Mouse (Mus musculus) monocyte, adult 2 months (primary cell): Measurements from ENCODE around the gene Kif26b.

Experiments
- DNase-seq, 2 experiments: peaks; one replicate each; pipeline ENCODE4 v3.0.0; 2022; ENCODE audit warnings: low spot score in 2 of 2, low read depth in 1 of 2

Gene Kif26b

DNA sequence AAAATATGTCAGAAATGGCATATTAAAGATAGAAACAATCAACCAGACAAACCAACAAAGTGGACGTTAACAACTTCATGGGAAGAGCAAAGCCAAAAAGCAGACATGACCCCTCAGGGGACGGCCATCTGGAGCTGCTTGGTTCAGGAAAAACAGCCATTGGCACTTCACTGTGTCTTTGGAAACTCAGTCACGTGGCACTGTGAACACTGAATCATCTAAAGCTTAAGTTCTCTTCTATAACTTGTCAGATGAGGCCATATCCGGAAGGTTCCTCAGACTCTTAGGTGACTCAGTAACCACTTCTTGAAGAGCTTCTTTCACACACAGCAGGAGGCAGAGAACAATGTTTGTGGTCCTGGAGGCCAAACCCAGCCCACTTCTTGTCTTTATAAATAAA is 126.6 kb downstream of the Kif26b start:
- DNase-seq, result no peak

DNA sequence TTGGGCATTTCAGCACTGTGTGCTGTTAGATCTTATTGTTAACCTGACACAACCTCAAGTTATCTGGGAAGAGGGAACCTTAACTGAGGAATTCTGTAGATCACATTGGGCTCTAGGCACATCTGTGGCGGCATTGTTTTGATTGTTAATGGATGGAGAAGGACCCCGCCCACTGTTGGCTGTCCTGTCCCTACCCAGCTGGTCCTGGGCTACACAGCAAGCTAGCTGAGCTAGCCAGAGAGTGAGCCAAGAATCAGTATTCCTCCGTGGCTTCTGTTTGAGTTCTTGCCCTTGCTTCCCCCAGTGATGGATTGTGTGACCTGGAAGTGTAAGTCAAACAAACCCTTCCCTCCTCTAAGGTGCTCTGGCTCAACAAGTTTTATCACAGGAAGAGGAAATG is 132.1 kb downstream of the Kif26b start:
- DNase-seq, result no peak

DNA sequence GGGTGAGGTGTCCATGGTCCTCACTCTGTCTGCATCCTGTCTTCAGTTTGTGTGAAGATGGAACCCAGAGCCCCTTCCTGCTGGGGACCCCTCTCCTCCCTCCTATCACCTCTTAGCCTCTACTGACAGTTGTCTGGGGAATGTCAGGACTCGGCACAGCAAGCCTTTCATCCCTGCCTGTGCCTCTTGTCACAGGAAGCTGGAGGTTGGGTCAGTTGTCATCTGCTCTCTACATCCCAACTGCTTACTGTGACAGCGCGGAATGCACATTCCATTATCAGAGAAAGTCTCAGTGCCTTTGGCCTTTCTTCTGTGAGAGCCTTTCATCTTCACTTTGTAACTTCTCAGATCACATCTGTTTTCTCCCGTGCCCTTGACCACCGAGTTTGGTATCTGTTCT is 132.6 kb downstream of the Kif26b start:
- no peak for DNase-seq

DNA sequence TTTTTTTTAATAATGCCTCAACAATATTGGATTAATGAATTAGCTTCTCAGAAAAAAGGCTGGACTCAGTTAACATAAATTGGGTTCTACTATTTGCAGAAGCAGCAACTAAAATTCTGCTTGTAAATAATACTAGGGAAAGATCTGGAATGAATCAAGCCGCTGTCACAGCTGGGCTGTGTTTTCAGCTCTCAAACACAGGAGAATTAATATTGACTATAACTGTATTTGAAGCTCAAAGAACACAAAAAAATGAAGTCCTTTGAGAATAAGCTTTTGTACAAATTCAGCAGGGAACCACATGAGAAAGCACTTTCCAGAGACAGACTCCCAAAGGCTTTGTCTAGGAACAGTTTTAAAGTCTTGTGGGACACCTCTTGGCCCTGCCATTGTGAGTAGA is 134.6 kb downstream of the Kif26b start:
- no peak for DNase-seq

DNA sequence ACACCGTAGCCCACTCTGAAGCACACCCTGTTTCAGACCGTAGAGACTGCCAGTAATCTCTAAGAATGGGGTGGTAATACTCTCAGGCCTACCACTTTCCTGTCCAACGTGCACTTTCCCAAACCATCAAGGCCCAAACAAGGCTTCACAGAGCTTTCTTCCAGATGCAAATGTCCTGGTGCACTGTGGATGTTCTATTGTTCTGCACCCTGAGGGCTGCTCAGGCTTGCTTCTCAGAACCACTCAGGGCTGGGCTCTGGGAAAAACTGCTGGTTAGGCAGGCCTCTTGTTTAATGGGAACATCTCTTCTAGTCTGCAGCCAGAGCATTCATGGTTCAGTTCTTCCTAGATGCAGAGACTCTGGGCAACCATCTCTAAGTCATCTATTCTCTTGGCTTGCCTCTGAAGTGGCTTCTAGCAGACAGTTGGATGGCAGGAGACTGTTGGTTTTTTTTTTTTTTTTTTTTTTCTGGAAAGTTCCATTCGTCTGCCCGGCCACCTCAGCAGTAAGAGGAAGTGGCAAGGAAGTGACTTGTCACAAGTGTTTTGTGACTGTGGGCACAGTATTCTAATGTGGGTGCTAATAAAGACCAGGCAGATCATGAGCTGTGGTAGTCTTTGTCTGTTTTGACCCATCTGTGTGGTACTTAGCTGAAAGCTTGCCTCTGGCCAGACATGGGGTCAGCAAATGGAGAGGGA is 135.5 kb downstream of the Kif26b start:
- DNase-seq, result no peak

DNA sequence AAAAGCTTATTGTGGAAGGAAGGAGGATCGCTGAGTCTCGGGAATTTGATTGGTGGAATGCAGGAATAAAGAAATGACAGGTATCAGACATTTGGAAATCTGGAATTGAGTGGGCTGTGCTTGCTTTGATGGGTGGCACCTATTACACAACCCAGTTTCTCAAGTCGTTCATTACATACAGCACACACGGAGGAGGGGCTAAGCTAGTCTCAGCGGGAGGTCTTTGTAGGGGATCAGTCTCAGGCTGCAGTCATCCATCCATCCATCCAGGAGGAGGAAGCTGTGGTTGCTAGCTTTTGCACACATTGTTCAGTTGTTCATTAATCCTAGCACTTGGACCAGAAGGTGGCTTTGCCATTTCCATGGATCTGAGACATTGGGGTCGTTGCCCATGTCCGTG is 137.6 kb downstream of the Kif26b start:
- DNase-seq, result no peak

DNA sequence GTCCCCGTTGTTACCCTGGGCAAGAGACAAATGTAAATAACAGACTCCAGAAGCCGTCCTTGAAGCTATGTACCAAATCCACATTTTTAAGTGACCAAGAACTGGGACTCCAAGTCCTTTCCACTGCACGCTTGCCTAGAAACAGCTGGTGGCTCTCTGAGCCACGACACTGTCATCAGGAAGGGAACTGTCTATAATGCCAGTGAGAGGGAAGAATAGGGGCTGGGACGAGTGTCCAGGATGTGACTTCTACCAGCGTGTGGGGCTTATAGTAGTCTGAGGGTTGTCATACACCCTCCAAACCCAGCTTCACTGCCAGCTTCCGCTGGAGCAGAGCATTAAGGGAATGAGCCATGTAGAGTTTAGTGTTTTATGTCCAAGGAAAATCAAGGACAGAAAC is 138.9 kb downstream of the Kif26b start:
- no peak for DNase-seq

DNA sequence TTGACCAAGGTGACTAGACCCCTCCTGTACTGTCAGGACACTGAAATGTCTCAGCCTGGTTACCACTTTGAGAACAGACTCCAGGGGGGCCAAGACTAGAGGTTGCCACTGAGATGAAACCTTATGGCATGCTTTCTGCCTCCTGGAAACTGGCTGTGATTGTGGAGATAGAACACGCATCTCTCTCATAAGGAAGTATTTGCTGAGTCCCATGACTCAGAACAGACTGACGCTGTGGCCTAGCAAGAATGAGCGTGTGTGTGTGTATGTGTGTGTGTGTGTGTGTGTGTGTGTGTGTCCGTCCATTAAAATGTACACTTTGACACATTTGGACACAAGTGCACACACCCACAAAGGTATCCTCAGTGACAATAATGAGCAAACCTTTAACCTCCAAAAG is 140.0 kb downstream of the Kif26b start:
- DNase-seq, result no peak

DNA sequence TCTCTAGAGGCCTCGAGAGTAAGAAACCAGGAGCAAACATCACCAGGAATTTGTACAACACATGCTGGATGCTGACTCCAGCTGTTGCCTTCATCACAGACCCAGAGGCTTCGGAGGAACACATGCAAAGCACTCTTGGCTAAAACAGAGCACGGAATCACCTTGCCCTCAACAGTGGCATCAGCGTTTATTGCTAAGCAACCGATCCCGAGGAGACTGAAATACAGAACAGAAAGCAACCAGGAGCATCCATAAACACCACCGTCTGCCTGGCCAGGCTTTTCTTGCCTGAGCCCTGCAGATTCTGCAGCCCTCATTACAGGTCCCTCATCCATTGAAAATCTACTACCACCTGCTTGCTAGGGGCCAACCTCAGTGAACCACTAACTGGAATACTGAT is 144.1 kb downstream of the Kif26b start:
- no peak for DNase-seq

DNA sequence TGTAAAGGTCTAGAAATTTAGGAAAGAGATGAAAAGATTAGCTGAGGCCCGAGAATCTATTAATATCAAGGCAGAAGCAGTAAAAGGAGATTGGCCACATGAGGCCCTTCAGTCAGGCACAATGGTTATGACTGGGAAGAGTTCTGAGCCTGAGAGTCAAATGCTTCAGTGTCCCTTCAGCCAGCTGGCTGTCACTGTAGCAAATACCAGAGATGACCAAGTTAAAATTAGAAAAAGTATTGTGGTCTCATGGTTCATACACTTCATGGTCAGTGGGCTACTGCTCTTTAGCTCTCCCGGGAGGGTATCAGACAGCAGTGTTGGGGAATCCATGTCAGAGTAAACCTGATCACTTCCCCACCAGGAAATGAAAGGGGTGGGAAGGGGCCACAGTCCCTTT is 144.6 kb downstream of the Kif26b start:
- DNase-seq, result no peak

DNA sequence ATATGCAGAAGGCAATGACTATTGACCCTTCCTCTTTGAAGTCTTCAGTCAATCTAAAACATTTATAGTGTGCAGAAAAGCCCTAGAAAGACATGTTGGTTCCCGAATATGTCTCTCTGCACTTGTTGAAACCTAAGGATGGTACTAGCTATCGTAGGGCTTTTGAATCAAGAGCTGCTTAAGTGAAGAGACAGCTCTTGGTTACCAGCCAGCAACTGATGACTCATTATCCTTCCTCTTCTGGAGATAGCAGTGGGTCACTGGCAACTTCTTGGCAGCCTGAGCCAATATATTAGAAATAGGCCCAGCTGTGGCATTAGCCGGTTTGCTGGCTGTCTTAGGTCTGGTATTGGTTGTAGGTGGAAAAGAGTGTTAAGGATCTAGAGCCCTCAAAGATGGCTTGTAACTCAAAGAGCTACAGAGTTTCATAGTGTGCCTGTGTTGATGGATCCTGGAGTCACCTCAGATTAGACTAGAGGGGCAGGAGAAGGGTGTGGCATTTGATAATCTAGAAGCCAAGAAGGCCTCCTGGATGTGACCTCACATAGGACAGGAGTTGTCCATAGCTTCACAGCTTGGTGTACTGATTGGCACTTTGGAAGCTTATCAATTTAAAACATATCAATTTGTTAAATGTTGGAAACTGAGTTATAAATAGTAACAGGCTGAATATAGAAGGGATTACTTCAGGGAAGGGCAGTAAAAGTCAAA is 146.8 kb downstream of the Kif26b start:
- DNase-seq, result no peak

DNA sequence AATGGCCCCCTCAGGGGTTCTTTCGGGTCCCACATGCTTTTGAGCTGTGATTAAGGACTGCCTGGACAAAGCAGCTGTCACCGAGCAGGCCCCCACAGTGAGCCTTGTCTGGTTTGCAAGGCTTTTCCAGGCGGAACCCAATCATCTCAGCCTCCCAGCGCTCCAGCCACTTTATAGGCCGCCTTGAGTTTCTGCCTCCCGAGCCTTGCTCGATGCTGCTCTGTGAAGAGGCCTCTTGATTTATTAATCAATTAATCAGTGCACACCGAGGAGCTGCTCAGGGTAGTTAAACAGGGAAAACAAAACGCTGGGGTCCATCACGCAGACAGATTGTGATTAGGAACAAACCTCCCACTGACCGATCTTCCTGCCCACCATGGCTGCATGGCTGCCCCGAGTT is 148.2 kb downstream of the Kif26b start:
- no peak for DNase-seq

DNA sequence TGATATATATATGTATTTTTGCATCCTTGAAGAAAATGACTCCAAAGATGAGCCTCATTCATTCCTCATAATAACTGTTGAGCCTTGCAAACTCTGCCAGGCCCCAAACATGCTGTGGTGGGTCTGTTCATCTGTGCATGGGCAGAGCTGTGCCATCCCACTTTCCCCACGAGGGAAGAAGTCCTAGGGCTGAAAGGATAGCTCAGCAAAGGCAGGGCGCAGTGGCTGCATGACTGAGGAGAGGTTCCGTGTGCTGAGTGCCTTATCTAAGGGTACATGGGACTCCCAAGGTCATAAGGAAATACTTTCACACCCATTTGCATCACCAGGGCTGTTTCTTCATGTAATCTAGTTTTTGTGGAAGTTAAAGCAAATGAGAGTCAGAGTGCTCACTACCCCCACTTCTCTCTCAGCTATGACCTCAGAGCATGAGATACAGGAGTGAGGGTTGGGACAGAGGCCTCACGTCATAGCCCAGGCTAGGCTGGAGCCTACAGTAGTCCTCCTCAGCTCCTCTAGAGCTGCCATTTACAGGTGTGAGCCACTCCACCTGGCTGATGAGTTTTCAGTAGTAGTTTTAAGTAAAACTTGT is 148.8 kb downstream of the Kif26b start:
- no peak for DNase-seq

DNA sequence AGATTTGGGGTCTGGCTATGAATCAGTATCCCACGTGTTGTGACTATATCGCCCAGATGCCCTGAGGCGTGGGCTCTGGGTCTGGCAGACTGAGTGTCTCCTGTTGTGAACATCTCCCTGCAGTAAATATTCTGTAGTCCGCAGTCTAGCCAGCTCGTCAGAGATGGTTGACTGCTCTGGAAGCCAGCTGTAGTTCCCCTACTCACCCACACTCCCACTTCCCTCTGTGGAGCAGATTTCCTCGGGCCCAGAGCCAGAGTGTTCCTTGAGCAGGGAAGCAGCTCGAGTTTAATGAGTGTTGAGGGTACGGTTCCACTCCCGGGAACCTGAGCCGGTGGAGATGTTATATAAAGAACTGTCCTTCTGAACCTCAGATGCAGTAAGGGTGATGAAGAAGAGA is 154.7 kb downstream of the Kif26b start:
- no peak for DNase-seq

DNA sequence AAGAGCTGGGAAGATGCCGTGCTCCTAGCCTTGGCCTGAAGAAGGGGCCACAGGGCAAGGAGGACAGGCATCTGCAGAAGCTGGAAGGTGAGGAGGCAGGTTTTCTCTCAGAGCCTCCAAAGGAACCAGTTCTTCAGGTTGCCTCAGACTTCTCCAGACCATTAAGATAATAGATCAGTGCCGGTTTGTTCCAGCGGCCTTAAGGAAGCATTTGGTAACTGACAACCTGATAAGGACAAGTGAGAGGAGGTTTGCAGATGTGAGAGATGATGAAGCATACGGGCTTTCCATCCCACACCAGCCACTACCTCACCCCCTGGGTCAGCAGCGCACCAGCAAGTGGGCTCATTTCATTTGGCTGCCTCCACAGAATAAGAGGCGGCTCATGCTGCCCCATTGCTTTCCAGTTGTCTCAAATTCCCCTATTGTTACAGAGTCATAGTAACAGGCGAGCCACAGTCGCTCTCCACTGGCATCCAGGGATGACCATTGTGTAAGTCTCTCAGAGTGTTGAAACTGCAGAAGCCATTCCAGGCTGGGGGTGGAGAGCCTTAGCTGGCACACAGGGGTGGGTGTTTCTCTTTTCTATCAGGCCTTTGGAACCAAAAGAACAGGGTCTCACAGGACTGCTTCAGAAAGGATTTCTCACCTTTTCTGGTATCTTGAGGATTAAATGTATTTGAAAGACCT is 156.2 kb downstream of the Kif26b start:
- DNase-seq, result no peak

DNA sequence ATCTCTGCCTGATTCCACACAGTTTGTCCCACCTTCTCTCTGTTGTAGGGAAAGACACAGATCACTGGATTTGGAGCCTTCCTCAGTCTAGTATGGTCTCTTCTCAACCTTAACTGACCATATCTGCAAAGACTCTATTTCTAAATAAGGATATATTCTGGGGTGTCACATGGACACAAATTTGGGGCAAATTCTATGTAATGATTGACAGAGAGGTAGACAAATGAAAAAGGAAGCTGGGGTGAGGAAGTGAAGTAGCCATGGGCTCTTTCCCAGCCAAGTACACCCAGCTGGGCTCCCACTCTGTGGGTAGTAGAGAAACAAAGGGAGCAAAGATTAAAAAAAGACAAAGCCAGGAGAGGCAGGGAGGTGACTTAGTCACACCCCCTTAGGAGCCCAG is 158.0 kb downstream of the Kif26b start:
- DNase-seq, result no peak

DNA sequence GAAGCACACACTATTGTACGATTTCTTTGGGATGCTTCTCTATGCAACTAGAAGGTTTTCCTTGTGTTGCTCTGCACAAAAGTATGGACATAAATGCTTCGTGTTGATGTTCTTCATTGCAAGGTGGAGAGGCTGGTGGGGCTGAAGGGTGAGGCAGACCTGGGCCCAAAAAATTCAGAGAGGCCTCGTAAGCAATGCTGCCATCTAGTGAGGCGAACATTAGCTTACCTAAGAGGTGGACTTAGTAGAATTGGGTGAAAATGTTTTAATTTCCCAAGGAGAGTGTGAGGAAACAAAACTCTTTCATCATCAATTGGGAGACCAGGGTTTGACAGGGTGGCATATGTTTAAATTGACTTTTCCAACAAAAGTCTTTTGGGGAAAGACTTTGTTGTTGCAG is 160.6 kb downstream of the Kif26b start:
- DNase-seq, result no peak

DNA sequence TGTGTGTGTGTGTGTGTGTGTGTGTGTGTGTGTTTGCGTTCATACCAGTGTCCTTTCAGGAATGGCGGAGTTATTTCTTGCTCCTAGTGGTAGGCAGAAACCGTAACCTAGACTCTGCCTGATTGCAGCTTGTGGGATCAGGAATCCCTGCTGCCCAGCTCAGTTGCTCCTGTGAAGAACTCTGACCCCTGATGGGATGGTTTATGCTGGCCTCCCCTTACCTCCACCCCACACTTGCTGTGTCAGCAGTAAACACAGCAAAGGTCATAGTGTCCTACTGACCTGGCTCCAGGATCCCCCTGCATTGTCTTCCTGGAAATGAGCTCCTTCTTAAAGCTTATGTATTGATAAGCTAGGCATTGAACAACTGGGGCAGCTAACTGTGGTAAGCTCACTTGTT is 162.8 kb downstream of the Kif26b start:
- no peak for DNase-seq

DNA sequence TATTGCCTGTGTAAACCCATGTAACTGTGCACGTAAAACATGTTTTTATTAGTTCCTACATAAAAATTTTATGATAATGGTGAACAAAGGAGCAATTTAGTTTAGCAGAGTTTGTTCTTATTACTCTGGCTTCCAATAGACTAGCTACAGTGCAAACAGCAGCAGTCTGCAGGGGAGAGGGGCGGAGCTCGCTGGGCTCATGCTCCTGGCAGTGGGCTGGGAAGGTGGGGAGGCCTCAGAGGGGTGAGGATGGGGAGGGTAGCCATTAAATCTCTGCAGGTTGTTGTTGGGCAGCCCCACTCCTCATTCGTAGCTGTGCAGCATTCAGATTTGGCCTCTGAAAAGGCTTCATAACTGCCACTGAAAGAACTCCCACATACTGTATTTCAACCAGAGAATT is 171.2 kb downstream of the Kif26b start:
- DNase-seq, result no peak

DNA sequence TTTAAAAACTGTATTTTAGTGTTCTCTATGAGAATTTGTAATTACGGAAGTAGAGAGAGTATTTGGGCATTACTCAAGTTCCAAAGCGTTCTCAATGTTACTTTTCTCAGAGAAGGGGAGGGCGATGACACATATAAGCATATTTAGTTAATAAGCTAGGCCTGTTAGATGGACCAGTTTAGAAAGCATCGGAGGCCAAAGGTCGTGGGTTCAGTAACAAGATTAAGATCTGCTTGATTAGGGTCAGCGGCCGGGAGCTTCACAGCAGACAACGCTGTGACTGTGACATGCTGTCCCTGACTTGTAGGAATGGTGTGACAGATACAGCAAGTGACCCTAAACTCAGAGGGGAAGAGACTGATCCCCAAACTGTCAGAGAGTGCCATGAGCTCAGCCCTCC is 174.6 kb downstream of the Kif26b start:
- DNase-seq, result no peak

DNA sequence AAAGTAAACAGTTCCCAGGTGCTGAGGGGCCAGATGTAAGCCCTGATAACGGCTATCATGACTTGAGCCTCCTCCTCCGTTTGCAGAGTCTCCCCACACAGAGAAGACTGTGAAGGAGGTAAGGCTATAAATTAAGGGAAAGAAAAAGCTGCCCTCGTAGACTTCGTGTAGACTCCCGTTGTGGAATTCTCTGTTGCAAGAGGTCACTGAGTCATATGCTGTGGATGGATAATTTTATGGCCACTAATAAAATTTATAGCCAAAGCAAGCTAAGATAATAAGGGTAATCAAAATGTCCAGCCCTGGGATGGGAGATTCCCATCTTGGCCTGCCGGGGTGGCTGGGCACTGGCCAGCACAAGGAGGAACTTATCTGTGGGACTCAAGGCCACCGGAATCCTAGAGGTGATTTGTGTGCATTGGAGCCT is 179.0 kb downstream of the Kif26b start:
- DNase-seq, result no peak

DNA sequence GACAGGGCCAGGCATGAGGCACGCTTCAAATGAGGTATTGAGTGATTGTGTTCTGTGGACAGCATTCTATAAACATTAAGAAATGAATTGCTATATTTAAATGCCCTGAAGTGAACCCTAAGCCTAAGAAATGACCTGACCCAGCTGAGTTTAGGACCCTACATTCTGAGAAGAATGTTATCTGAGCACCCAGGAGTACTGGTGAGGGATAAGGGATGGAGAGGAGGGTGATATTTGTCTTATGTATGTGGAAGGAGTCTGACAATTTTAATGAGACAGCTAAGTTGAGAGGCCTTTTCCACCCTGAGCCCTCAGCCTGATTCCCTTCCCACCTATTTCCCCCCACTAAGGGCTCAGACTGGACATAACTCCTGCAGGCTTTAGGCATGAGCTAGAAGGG is 179.4 kb downstream of the Kif26b start:
- no peak for DNase-seq
